Mouse (Mus musculus): Measurements from ENCODE around the gene Epb41l2. TPM values are rescaled to one million over a fixed set of nuclear protein-coding genes. Genes with fewer than 3 reads are reported as not detected.

Epb41l2 gene
- 10 to 100 TPM; 40.7 to 48.4 TPM for total RNA-seq (2023)

DNA sequence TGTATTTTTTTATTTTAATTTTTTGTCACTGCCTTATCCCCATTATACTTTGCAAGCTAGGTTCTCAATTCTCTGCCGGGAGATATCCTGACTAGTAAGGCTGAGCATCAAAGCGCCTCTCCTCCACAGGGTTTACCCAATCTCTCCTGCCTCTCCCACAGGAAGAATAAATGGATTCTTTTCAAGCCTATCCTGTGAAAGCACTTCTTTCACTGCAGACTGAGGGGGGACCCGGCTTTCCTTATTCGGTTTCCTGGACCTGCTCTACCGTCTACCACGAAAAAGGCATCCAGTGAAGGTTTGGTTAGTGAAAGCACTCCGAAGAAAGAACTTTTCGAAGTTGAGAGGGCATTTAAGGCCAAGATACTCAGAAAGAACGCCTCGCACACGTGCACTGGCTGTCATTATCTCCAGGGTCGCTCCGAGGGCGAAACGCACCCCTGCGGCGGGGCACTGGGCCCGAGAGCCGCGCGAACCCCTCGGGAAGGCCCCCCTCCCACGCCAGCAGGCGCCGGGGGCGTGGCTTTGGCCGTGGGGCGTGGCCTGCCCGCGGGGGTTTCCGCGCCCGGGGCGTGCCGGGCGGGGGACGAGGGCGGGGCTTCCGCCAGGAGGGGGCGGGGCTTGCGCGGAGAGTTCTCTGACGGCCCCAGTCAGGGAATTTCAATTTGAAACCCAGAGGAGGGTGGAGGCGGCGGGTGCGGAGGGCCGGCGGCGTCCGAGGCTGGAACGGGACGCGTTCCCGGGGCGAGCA lies at the start of gene Epb41l2:
TSS of gene Epb41l2 (plus strand) at position 591 of the 751 bp plus-strand sequence.

DNA sequence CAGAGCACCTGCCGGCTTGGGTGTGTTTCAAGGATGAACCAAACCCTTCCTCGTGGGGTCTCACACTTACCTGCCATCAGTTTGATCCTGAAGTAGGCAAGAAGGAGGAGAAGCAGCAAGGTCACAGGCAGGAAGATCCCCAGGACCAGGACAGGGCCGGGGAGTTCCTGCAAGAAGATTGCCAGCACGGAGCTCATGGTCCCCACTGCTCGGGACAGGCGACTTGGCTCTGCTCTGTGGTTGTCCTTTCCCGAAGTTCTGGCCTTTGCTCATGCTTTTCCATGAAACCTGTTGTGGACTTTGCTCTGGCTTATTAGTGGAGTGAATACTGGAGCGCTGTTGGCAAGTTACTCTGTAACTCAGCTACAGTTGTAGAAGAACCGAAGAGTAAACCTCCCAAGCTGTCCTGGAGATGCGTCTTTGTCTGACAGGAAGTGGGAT lies 176.3 kb downstream of the Epb41l2 start, which contains the start of gene Smlr1:
TSS of gene Smlr1 (minus strand) at position 377 of the 441 bp plus-strand sequence.

Other genes with a start within 250 kb of the Epb41l2 start
- 10 to 100 TPM; 16.7 to 21.6 TPM for gene Akap7, start 51.9 kb upstream of the Epb41l2 start, total RNA-seq (2023)
- gene Smlr1, start 176.5 kb downstream of the Epb41l2 start, total RNA-seq (2023): not detected

Data from neutrophil, adult 59 days (primary cell).